Mouse (Mus musculus) brain, embryonic 14.5 days (tissue): ENCODE data around the gene N4bp3.

ENCODE experiments used
- CTCF ChIP-seq: fragments of 200-500 bp; IDR thresholded peaks from 2 replicates; pipeline ENCODE4 v1.5.1; 2012; ENCODE audit warnings: inconsistent platforms, mild to moderate bottlenecking, moderate library complexity, borderline replicate concordance; ENCODE audit not compliant: insufficient read depth, insufficient read length; ENCODE audit errors: extremely low read depth
- POLR2A ChIP-seq: fragments of 200-500 bp; IDR thresholded peaks from 2 replicates; pipeline ENCODE4 v1.6.1; 2012; ENCODE audit warnings: mild to moderate bottlenecking, inconsistent platforms, borderline replicate concordance; ENCODE audit not compliant: poor library complexity, insufficient read depth, insufficient read length, severe bottlenecking; ENCODE audit errors: extremely low read depth

GRCm38 (mm10) chr11:51637971-51638414 is 12.6 kb downstream of the N4bp3 start:
- no peak for TF ChIP-seq CTCF
- TF ChIP-seq POLR2A = no peak
